Mouse (Mus musculus): ENCODE measurements around the gene Cycs.
"Not testable (repeated sequence)": the region's sequence is repeated elsewhere in the genome, so short reads cannot be mapped to it uniquely, and the experiment has no call there.

Cycs gene

GRCm38 (mm10) chr6:50566141-50566996, at the start of gene Cycs:
Gene Cycs, minus strand, starts transcription at chr6:50566538.
- DNase-seq (ENCODE audit: low spot score in 2 of 2), result peak; percentile 98 to 99

GRCm38 (mm10) chr6:50601620-50602019, 35.3 kb upstream of the Cycs start:
- DNase-seq (ENCODE audit: low spot score in 2 of 2), result no peak

- DNase-seq (ENCODE audit: low spot score in 2 of 2), result no peak
Observed at GRCm38 (mm10) chr6:50598560-50598959, 32.2 kb upstream of the Cycs start.

GRCm38 (mm10) chr6:50596301-50597211, 30.2 kb upstream of the Cycs start, which contains the start of gene 4921507P07Rik:
Gene 4921507P07Rik, minus strand, starts transcription at chr6:50596632.
- peak; percentile 92 to 94 for DNase-seq (ENCODE audit: low spot score in 2 of 2)

GRCm38 (mm10) chr6:50594372-50594771, 28.0 kb upstream of the Cycs start:
- DNase-seq (ENCODE audit: low spot score in 2 of 2), result no peak

GRCm38 (mm10) chr6:50593334-50593845, 27.1 kb upstream of the Cycs start:
- DNase-seq (ENCODE audit: low spot score in 2 of 2), result no peak

GRCm38 (mm10) chr6:50590234-50590633, 23.9 kb upstream of the Cycs start:
- DNase-seq (ENCODE audit: low spot score in 2 of 2), result no peak

- no peak for DNase-seq (ENCODE audit: low spot score in 2 of 2)
Observed at GRCm38 (mm10) chr6:50588251-50588650, 21.9 kb upstream of the Cycs start.

GRCm38 (mm10) chr6:50587412-50587811, 21.1 kb upstream of the Cycs start:
- DNase-seq (ENCODE audit: low spot score in 2 of 2), result no peak

- DNase-seq (ENCODE audit: low spot score in 2 of 2), result no peak
Observed at GRCm38 (mm10) chr6:50586316-50586715, 20.0 kb upstream of the Cycs start.

- DNase-seq (ENCODE audit: low spot score in 2 of 2), result no peak
Observed at GRCm38 (mm10) chr6:50585733-50586132, 19.4 kb upstream of the Cycs start.

GRCm38 (mm10) chr6:50571661-50572060, 5.3 kb upstream of the Cycs start:
- DNase-seq (ENCODE audit: low spot score in 2 of 2), result no peak

GRCm38 (mm10) chr6:50566997-50567255, 588 bp upstream of the Cycs start:
- DNase-seq (ENCODE audit: low spot score in 2 of 2), result no peak

GRCm38 (mm10) chr6:50563651-50564050, 2.7 kb downstream of the Cycs start:
- DNase-seq (ENCODE audit: low spot score in 2 of 2), result no peak

- DNase-seq (ENCODE audit: low spot score in 2 of 2), result no peak
Observed at GRCm38 (mm10) chr6:50562421-50562820, 3.9 kb downstream of the Cycs start.

GRCm38 (mm10) chr6:50560776-50561175, 5.6 kb downstream of the Cycs start:
- no peak for DNase-seq (ENCODE audit: low spot score in 2 of 2)

GRCm38 (mm10) chr6:50558877-50559276, 7.5 kb downstream of the Cycs start:
- DNase-seq (ENCODE audit: low spot score in 2 of 2), result no peak

- DNase-seq (ENCODE audit: low spot score in 2 of 2), result no peak
Observed at GRCm38 (mm10) chr6:50557566-50557965, 8.8 kb downstream of the Cycs start.

- not testable (repeated sequence) for DNase-seq (ENCODE audit: low spot score in 2 of 2)
Observed at GRCm38 (mm10) chr6:50554223-50554622, 12.1 kb downstream of the Cycs start.

- no peak for DNase-seq (ENCODE audit: low spot score in 2 of 2)
Observed at GRCm38 (mm10) chr6:50552881-50553518, 13.3 kb downstream of the Cycs start.

GRCm38 (mm10) chr6:50549791-50550190, 16.5 kb downstream of the Cycs start:
- no peak for DNase-seq (ENCODE audit: low spot score in 2 of 2)

- no peak for DNase-seq (ENCODE audit: low spot score in 2 of 2)
Observed at GRCm38 (mm10) chr6:50549051-50549450, 17.3 kb downstream of the Cycs start.

Measured in urinary bladder, adult 18-20 months (tissue).